Mouse (Mus musculus) lung, postnatal 14 days (tissue): ENCODE measurements around the gene Zfyve28.
A peak's percentile ranks its signal among the peaks of the same experiment; 100 is the strongest.

Experiments
- DNase-seq: peaks from one replicate; pipeline ENCODE4 v3.0.0; 2021

Gene Zfyve28

DNA sequence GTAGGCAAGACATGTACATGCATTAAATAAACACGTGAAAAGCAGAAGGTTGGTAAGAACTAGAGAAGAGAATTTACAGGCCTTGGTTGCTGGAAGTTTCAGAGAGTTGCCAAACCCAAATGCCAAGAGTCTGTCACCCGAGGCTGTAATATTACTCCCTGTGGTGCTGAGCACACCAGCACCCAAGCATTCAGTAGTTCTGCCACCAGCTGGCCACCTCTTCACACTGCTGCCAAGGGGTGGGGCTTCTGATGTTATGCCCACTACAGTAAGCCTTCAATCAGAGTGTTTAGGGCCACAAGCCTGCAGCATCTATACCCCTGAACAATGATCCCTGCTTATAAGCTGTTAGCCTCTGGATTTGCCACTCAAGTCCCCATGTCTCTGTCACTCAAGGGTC, 86.9 kb downstream of the Zfyve28 start:
- DNase-seq: no peak

DNA sequence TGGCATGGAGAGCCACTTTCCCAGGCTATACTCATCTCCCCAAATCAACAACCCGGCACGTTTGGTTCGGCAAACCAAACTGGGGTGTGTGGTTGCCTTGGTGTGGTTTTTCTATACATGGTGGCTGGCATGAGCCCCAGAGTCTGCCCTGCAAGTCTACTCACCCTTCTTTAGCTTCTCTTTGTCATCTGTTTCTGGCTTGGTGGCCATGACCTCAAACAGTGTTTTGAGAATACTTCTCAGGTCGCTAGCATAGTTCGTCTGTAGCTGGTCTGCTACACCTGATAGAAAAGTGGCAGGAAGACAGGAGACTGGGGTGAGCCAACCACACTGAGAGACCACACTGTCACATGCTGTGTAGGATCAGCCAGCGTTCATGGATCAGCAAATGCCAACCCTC, 89.6 kb downstream of the Zfyve28 start:
- no peak for DNase-seq

DNA sequence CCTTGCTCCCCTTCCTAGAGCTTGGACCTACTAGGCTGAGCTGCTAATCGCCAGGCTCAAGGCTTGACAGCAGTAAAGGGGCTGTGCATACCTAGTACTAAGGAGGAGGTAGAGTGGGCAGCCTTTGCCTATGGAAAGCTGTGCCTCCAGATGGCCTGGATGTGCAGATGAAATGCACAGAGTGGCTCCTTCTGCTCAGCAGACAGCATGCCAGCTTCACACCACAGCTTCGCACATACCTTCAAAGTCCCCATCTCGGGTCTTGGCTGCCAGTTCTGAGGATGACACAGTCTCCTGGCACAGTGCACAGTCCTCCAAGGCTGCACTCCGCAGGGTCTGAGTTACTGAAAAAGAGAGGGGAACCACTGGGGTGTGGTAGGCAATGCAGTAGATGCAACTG, 91.0 kb downstream of the Zfyve28 start:
- no peak for DNase-seq

DNA sequence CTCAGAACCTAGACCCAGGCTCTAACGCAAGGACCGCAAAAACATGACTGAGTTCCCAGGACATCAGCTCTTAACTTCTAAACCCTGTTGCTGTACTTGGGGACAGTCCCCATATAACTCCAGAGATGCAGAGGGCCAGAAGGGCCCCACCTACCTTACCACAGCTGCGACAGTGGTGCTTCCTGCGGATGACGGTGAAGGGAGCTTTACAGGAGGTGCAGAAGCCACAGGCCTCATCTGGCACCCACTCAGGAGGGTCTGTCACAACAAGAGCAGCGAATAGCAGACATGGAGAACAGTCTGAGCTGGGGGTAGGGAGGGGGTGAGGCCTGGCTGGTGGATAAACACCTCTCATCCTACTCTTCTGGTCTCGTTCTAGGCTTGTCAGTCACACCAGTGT, 91.8 kb downstream of the Zfyve28 start:
- no peak for DNase-seq

DNA sequence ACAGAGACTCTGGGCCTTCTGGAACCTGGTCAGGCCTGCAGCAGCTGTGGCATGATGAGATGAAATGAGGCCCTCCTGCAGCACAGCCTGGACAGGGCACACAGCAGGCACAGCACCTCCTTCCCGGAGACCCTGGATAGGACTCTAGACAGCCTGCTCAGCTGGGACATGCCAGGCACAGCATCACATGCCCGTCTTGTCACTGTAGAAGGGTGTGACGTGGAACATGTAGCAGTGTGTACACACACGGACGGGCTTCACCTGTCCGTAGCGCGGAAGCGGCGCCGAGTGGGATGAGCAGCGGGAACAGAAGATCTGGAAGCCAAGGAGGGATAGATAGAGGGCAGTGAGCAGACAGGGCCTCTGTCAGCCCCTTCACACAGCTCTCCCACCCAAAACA, 92.5 kb downstream of the Zfyve28 start:
- DNase-seq: no peak

DNA sequence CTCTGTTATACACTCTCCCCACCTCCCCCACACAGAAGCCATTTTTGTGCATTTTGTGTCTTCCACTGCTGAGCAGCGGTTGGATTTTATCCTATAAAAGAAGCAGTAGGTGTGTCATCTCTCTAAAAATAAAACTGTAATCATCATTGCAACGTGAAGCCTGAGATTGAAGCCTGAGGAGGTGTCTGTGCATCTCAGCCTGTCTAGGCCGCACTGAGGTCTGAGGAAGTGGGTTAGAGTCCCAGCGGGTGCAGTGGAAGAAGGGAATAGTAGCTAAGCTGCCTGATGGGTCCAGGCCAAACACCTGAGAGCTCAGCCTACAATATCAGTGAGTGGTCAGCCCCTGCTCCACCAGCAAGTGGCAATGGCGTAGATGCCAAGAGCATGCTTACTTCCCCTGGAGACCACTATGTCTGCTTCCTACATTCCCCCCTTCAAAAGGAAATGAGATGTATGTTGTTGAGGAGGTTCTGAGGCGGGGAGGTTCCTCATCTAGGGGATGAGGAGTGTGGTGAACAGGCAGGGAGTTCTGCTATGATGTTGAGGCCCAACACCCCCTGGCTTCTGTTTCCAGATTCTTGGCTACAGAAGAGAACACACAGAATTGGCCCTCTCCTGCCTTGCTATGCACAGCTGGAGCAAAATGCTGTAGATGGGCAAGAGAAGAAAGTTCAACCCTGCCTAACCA, 93.1 kb downstream of the Zfyve28 start:
- no peak for DNase-seq

DNA sequence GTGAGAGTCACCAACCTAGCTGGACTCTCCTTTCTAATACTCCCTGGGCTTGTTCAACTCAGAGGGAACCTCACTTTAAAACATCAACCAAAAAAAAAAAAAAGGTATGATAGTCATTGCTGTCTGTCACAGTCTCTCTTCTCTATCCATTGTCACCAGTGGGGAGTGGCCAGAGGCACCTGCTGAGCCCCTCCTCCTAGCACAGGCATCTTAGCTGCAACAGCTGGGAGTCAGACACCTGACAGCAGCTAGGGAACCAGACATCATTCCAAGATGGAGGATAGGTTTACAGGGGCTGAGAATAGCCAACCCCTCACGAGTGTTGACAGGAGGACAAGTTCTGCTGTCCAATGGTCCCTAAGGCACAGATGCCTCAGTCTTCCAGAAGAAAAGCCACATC, 93.8 kb downstream of the Zfyve28 start:
- DNase-seq: no peak

DNA sequence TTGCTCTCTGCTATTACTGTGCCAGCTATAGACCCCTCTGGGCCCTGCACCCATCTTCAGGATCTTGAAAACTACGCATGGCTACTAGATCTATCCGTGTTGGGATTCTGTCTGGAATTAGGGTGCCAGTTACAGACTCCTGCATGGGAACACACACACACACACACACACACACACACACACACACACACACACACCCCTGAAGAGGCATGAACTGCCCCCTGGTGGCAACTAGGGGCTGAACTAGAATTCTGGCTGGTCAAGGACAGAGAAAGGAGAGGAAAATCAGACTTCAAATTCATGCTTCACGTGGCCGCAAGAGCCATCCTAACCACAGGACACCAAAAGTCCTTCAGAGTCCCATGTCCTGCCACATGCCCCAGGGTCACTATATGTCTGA, 96.4 kb downstream of the Zfyve28 start:
- peak; percentile 66 for DNase-seq

DNA sequence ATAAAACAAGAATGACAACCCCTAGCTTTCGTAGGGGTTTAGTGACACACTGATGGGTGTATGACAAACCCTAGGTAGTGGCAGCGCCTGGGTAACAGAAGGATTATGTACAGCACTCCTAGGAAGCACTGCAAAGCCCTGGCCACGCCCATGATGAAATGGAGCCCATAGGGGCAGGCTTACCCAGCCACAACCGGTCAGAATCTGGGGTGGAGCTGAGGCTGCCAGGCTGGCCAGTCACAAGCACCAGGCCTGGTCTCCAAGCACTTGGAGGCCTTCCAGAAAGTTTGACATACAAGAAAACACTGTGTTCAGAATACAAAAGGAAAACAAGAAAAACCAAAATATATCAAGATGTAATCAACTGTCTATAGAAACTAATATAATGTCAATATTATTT, 97.2 kb downstream of the Zfyve28 start:
- peak; percentile 75 for DNase-seq

DNA sequence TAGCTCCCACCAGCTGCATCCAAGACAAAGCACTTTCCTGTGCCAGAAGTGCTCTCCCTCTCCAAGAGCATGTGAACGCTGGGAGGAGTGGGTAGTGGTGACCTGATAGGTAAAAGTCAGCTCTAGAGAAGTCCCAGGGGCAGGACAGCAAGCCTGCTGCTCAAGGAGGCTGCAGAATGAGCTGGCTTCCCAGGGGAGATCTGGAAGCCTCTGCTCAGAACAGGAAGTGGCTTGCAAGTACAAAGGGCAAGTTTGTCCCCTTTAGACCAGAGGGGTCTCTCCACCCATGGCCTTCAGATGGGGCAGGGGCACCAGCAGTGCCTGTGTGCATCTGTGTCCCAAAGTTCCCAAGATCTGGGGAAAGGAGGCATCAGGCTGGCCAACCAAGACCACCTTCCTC, 98.7 kb downstream of the Zfyve28 start:
- DNase-seq: no peak

DNA sequence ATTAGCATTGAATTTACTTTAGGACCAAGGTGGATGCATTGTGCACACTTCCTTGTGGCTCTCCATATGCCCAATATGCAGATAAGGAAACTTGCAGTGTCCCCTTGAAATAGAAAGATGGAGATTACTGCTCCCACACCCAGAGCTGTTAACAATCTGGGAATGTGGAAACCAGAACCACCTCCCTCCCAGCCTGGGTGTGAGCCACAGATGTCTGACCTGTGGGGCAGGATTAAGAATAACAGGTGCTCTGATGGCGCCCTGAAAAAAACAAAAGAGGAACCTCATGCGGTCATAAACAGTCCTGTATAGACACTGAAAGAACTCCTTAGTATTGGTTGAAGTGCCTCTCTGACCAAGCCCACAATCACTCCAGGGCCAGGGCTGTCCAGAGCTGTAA, 99.4 kb downstream of the Zfyve28 start:
- DNase-seq: no peak

DNA sequence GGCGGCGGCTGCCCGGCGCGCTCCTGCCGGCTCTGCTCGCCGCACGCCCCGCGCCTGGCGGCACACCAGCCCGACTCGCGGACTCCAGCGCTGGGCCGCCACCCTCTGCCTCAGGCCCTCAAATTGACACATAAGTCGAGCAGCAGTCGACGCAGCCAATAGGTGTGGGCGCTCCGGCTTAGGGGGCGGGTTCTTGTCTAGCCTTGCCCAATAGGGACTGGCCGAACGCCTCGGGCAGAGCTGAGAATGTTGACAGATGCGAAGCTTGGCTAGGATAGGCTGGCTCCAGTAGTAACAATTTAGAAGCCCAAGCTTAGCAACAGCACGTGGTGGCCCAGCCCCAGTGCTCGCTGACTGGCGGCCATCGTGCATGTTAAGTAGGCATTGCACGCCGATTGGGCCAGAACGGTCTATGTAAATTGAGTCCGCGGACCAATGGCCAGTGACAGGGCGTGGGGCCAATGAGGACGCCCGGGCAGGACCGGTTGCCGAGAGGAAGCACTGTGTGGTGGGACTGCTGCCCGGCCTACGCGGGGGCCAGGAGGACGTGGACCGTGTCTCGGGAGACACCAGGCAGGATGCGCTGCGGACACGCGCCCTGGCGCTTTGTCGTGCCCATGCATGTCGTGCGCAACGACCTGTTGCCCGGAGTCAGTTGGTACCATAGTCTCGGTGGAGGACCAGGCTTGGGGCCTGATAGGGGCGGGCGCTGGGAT, 100.5 kb downstream of the Zfyve28 start, which contains the start of gene Mxd4:
Gene Mxd4, minus strand, starts transcription at position 120 of the 716 bp plus-strand sequence.
- peak; percentile 99 for DNase-seq

DNA sequence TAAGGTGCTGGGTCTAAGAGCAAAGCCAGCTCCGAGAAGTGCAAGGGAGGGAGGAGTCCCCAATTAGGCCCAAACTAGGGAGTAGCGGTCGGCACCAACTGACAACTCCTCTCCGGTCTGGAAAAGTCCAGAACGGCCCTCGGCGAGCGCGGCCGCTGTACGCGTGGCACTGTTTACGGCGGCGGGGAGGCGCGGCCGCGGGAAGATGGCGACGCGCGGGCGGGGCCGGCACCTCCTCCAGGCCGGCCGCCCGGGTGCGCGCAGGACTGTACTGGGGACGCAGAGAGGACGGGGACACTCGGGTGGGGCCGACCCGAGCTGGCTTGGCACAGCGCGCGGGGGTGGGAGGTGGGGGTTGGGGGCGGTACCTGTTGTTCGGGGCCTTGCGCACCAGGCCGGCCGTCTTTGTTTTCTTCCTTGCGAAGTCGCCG, 101.3 kb downstream of the Zfyve28 start:
- peak; percentile 74 for DNase-seq

DNA sequence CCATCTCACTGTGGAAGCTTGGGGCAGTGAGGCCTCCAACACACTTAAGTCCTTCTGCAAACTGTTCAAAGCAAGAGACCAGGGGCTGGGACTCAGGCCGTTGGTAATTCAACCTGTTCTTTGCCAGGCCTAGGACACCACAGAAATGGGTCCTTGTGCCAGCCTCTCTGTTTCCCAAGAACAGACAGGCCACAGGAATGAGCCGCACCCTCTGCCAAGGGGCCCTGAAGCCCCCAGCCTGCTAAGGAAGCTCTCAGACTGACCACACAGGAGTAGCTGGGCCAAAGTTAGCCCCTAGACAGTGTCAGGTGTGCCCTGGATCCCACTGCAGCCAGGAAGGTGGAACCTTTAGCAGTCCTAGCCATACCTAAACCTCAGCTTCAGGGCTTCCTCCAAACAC, 101.9 kb downstream of the Zfyve28 start:
- DNase-seq: no peak

DNA sequence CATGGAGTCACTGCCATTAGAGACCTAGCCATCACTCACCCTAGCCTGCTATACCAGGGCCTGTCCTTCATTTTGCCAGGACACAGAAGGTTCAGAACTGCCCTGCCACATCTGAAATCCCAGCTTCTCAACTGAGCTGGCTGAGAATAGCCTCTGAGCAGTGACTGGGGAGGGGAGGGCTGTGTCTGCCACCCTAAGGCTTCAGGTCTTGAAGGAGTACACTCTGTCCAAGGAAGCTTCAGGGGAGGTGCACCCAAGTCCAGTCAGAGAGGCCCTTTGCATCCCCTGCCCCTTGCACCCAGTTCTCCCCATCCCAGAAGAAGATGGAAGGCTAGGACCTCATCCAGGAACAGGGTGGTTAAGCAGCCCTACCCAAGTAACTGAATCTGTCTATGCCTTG, 102.5 kb downstream of the Zfyve28 start:
- DNase-seq: no peak

DNA sequence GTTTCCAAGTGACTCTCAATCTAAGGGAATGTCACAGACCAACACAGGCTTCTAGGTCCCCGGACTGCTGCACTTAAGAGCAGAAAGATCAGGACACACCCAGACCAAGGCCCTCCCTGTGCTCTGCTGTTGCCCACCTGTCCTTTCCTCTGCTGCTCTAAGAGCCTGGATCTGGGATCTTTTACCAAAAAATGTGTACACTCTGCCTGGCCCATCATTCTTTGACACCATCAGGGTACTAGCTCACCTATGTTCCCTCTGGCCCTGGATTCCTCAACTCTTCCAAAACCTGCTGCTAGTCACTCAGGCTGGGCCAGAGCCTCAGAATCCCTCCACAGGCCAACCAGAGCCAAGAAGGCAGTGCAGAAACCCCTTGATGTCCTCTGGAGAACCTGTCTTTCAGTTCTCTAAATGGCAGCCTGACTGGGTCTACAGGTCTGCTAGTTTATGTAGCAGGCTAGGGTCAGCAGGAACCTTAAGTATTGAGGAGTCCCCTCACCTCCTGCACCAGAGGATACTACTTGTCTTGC, 103.1 kb downstream of the Zfyve28 start:
- no peak for DNase-seq

DNA sequence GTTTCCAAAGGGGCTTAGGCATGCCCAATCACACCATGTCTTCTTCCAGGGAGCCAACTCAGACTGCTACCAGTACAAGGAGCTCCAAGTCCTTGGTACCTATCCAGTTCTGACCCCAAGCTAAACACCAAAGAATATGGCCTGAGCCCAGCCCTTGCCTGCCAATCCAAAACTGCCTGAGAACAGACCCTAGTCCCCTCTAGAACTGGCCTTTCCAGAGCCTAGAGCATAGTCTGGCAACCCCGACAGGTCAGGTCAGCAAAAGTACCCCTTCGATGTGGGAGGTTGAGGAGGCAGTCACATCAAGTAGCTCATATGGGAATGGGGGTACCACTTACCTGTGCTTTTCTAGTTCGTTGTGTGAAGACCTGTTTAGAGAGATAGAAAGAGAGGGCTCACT, 104.3 kb downstream of the Zfyve28 start:
- peak; percentile 0 for DNase-seq

DNA sequence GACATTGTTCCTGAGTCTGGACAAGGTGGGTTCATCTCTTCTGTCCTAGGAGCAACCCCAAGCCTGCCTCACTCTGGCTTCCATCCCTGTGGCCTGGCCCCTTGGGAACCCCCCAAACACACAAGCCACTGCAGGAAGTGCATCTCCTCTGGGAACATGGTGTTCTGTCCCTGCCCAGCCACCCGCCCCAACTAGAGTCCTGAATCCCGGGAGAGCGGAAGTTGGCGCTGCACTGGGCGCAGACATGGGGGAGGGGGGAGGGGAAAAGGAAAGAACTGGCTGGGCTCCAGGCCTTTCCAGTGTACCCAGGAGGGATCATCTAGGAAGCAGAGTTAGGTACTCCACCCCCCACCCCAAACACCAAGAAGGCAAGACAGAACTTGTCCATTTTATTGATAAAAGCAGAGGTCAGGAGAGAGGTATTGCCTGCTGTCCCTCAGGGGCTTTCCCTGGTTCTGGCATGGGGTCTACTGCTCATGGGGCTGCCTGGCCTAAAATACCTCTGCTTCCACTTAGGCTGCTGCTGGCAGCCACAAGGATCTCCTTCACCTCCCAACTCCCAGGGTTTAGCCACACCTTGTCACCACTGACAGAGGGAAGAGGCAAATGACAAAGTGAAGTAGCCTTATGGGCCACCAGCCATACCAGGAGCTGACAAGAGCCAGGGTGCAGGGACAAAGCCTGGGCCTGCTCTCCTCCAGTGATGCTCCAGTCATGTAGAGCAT, 104.9 kb downstream of the Zfyve28 start:
- peak; percentile 77 for DNase-seq

DNA sequence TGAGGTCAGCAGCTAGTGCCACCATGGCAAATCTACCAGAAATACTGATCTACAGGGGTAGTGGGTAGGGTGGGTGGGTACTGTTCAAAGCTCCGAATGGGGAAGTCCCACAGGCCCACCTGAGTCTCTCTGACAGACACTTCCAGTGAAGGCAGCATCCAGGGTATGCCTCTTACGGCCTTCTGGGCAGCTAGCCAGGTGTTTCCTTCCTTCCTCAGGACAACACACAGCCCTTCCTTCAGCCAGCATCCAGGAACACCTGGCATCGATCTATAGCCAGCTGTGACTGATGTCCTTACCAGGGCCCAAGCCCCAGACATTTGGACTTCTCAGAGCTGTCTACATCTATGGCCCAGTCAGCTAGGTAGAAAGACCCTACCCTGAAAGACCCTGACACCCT, 105.8 kb downstream of the Zfyve28 start:
- peak; percentile 62 for DNase-seq

DNA sequence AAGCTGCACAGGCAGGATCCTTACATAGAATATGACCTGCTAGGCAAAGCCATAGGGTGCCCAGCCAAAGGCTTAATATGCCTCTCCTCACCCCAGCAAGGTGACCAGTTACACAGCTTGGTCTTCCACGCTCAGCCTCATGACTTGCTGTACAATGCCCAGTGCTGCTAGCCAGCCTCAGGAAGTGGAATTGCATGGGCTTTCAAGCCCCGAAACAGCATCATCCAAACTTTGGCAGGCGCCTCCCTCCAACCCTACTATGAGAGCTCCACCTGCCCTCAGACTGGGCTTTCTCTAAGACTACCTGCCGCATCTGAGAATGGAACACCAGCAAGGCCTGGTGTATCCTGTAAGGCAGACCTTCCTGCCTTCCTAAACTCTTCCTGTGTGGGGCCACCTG, 110.4 kb downstream of the Zfyve28 start:
- DNase-seq: no peak

DNA sequence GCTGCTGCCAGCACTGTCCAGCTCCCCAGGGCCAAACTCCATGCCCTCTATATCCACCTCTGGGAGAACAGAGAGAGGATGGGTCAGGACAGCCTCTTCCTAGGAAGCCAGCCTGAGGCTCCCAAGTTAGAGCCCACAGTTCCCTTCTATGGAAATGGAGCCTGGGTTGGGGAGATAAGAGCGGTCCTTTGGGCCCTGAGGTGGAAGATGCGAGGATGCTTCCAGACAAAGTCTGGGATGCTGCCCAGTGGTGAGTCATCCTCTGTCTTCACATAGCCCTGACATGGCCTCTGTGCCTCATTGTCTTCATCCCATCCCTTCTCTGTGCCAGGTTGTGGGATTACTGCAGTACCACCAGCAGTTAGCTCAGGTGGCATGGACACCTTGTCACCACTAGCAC, 111.2 kb downstream of the Zfyve28 start:
- DNase-seq: no peak

DNA sequence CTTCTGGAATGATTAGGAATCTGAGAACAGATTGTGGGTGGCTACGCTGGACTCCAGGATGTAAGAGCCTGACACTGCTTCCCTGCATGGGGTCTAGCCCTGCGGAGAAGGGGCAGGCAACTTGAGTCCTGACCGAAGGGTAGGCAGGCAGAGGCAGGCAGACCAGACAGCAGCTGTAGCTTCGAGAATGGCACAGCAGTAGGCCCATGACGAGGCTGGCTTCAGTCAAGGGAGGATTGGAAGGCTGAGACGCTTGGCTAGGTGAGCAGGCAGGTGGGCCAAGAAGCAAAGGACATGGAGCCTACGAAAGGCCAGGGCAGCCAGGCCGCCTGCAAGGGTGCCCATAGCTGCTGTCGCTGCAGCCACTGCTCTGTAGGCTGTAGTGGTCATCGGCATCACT, 111.6 kb downstream of the Zfyve28 start:
- DNase-seq: no peak

DNA sequence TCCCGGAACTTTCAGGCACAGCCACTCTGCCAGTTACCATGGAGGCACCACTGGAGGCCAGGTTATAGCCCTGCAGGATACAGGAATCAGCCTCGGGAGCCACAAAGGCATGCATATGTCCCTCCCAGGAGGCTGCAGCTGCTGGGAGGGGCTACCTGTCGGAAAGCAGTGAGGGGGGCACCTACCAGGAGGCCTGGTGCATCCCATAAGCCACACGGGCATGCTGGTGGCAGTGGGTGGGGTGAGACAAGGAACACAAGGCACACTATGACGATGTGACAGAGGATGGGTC, 112.9 kb downstream of the Zfyve28 start:
- DNase-seq: no peak
